Mouse (Mus musculus) stomach, embryonic 16.5 days (tissue): ENCODE measurements around the gene Fam3c. TPM values are rescaled to one million over a fixed set of nuclear protein-coding genes. Genes with fewer than 3 reads are reported as not detected.

Source experiments
- ATAC-seq: fragments of 200-750 bp; cut with Nextera tagmentation; 2 replicates; pipeline ENCODE4 v1.8.0; 2017; ENCODE audit warnings: moderate number of reproducible peaks, moderate TSS enrichment; ENCODE audit not compliant: insufficient read depth, low FRiP score
- H3K27ac ChIP-seq: fragments of 300-500 bp; sonication (generic); 2 replicates; pipeline ENCODE4 v1.5.1; 2014; ENCODE audit warnings: low read length
- H3K27me3 ChIP-seq: fragments of 300-500 bp; sonication (generic); 2 replicates; pipeline ENCODE4 v1.6.1; 2014; ENCODE audit warnings: low read length, control low read depth, mixed read lengths; ENCODE audit not compliant: control insufficient read depth, insufficient read depth
- H3K36me3 ChIP-seq: fragments of 300-500 bp; sonication (generic); 2 replicates; pipeline ENCODE4 v1.6.1; 2014; ENCODE audit warnings: low read length; ENCODE audit not compliant: control insufficient read depth, insufficient read depth
- H3K4me1 ChIP-seq: fragments of 300-500 bp; sonication (generic); 2 replicates; pipeline ENCODE4 v1.6.1; 2014; ENCODE audit warnings: low read length, control low read depth, mixed read lengths; ENCODE audit not compliant: control insufficient read depth, insufficient read depth
- H3K4me2 ChIP-seq: fragments of 300-500 bp; sonication (generic); 2 replicates; pipeline ENCODE4 v1.6.1; 2014; ENCODE audit warnings: low read depth, low read length, mixed read lengths
- H3K4me3 ChIP-seq: fragments of 300-500 bp; sonication (generic); replicated peaks from 2 replicates; pipeline ENCODE4 v1.5.1; 2014; ENCODE audit warnings: mild to moderate bottlenecking, low read length
- H3K9ac ChIP-seq: fragments of 300-500 bp; sonication (generic); 2 replicates; pipeline ENCODE4 v1.6.1; 2014; ENCODE audit warnings: low read length
- H3K9me3 ChIP-seq: fragments of 300-500 bp; sonication (generic); replicated peaks from 2 replicates; pipeline ENCODE4 v1.6.1; 2016; ENCODE audit warnings: low read length, control low read depth; ENCODE audit not compliant: control insufficient read depth
- WGBS: fragments of 180-500 bp; shearing (Covaris S2); extraction: QIAGEN DNeasy Blood & Tissue Kit; methylation state at CpG from one replicate; pipeline ENCODE4 v1.1.7; 2014; 5-methylcytosine and 5-hydroxymethylcytosine counted together
- polyA plus RNA-seq: library from polyadenylated mRNA; unstranded; fragments of >200 nt; fragmentation: Nextera tagmentation; extraction: Ambion mirVana; gene quantifications from 2 replicates; pipeline ENCODE4 v1.2.1, GENCODE M21; 2015

The Fam3c gene
- polyA plus RNA-seq, 1 experiment from 2014 or later, result 82.2 TPM

DNA sequence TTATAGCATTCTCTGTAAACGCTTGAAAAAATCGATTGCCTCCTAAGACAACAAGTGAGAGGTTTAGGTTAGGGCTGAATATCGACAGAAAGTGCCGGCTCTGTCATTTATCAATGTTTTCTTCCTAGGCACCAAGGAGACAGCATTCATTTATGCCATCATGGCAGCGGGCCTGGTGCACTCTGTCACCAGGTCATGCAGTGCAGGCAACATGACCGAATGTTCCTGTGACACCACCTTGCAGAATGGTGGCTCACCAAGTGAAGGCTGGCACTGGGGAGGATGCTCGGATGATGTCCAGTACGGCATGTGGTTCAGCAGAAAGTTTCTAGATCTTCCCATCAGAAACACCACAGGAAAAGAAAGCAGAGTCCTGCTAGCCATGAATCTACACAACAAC, 65.3 kb downstream of the Fam3c start:
- no peaks in the 10 kb centered on the region for H3K9me3 ChIP-seq
- peaks cover 17% of the 10 kb centered on the region for H3K27me3 ChIP-seq
- ATAC-seq, result no peak
- no peak overlapping the region for H3K4me3 ChIP-seq
- no peaks in the 10 kb centered on the region for H3K36me3 ChIP-seq
- no peak overlapping the region for H3K27ac ChIP-seq
- 67% methylated on average over 8 of the region's 8 CpGs for WGBS
- no peak overlapping the region for H3K9ac ChIP-seq
- no peak overlapping the region for H3K4me2 ChIP-seq
- peaks cover 3% of the 10 kb centered on the region; the same call in 1 of the 2 replicates for H3K4me1 ChIP-seq

DNA sequence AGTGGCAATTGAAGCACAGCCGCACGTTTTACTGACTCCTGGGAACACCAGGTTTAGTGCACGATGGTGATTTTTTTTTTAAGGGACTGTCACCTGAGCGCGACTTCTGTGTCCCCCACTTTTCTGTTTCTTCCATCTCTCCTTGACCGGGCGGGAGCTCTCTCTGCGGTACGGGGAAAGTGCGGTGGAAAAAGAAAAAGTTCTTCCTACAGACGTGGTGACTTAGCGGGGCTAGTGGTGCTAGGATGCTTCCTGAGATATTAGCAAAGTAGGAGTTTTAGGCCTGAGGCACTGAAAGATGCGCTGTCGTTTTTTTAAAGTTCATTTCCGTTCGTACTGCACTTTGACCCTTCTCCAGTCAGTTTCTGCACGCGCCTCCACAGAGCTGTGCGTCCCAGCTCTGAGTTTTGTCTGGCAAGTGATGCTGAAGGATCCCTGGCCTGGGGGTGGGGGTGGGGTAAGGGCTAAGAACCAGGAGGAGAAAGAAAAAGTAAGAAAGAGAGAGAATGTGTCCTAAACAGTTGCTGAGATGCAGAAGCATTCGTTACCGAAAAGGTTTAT, 66.5 kb downstream of the Fam3c start:
- no peaks in the 10 kb centered on the region for H3K9me3 ChIP-seq
- no peak for ATAC-seq
- peaks cover 3% of the 10 kb centered on the region; the same call in 1 of the 2 replicates for H3K4me1 ChIP-seq
- peak overlapping the region; percentile 61 for H3K9ac ChIP-seq
- WGBS, result 4% methylated on average over 21 of the region's 21 CpGs
- H3K27ac ChIP-seq, result no peak overlapping the region
- H3K36me3 ChIP-seq, result no peaks in the 10 kb centered on the region
- peak overlapping the region; percentile 49 for H3K4me3 ChIP-seq
- peaks cover 17% of the 10 kb centered on the region for H3K27me3 ChIP-seq
- peak overlapping the region; percentile 60 for H3K4me2 ChIP-seq

DNA sequence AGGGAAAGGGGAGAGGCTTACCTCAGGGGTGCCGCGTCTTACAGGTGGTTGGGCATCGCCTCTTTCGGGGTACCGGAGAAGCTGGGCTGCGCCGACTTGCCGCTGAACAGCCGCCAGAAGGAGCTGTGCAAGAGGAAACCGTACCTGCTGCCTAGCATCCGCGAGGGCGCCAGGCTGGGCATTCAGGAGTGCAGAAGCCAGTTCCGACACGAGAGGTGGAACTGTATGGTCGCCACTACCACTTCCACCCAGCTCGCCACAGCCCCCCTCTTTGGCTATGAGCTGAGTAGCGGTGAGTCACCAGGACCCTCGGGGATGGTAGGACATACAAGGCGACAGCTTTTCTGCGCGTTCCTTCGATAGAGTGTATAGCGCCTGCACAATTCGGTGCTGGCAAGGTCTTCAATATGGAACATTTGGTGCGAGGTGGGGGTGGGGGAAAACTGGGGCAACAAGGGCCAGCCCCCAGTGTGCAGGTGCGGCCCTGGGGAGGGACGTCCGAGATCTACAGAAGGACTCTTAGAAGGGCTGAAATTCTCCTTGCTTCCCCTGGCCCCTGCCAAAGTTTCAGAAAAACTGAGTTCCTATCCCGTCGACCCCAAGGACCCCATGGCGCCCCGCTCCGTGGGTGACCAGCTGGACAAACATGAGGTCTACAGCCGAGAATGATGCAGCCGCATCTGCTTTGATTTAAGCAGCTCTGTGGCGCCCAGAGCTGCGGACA, 67.1 kb downstream of the Fam3c start:
- Histone ChIP-seq H3K4me3 (peak overlapping the region; percentile 49), H3K36me3 (no peaks in the 10 kb centered on the region), H3K4me1 (peaks cover 3% of the 10 kb centered on the region; the same call in 1 of the 2 replicates), H3K9me3 (no peaks in the 10 kb centered on the region), H3K27me3 (peaks cover 17% of the 10 kb centered on the region), H3K9ac (peak overlapping the region; percentile 61), H3K4me2 (peak overlapping the region; percentile 60), H3K27ac (no peak overlapping the region)
- 1% methylated on average over 38 of the region's 38 CpGs for WGBS
- peak; percentile 74 for ATAC-seq

DNA sequence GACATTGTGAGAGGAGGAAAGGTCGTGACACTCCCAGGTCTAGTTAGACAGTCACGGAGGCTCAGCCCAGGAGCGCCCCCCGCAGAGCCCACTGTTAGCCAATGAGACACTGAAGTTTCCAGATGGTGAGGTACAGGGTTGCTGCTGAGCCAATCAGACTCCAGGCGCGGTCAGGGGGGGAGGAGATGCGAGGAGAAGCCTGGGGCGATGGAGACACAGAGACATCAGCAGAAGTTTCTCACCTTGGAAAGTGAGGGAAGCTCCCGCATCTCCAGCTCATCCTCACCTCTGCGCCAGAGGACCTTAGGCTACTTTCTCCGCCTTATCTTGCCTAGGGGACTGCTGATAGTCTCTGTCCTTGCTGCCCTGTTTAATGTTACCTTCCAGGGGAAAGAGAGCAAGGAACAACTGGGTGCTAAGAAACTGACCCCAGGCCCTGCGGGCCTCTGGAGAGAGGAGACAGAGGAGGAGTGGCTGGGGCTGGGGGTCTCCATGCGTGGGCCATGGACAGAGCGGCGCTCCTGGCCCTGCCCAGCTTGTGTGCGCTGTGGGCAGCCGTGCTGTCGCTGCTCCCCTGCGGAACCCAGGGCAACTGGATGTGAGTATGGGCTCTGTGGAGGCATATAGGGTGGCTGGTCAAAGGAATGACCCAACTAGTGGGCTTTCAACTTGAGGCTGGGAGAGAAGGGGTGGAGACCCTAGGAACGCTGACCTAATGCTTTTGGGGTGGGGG, 67.9 kb downstream of the Fam3c start, which contains the start of gene Wnt16:
Gene Wnt16 (plus strand): TSS at position 224 of the 733 bp plus-strand sequence.
- Histone ChIP-seq H3K4me3 (peak within 1 kb of the TSS; percentile 49), H3K9ac (peak within 1 kb of the TSS; percentile 61; the same call in 1 of the 2 replicates), H3K27me3 (peaks cover 17% of the 10 kb centered on the region), H3K27ac (no peak within 1 kb of the TSS), H3K9me3 (no peaks in the 10 kb centered on the region), H3K4me1 (peaks cover 3% of the 10 kb centered on the region; the same call in 1 of the 2 replicates), H3K4me2 (peak within 1 kb of the TSS; percentile 60), H3K36me3 (no peaks in the 10 kb centered on the region)
- WGBS, result 4% methylated on average over 20 of the region's 20 CpGs
- ATAC-seq, result peak; percentile 67; the same call in 1 of the 2 replicates

DNA sequence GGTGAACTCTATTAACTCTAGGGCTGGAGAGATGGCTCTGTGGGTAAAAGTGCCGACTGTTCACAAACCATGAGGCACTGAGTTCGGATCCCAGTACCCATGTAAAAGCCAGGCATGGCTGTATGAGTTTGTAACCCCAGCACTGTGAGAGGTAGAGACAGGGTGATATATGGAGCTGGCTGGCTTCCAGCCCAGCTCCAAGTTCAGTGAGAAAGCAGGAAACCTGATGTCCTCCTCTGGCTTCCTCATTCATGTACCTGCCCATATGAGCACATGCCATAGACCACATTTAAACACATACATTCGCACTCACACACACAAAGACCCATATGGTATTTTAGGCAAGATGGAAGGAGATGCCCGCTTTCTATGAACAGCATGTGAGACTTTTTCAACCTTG, 73.6 kb downstream of the Fam3c start:
- no peak overlapping the region for H3K9ac ChIP-seq
- no peaks in the 10 kb centered on the region for H3K9me3 ChIP-seq
- no peak overlapping the region for H3K4me2 ChIP-seq
- no peak overlapping the region for H3K4me3 ChIP-seq
- no peaks in the 10 kb centered on the region for H3K36me3 ChIP-seq
- ATAC-seq, result no peak
- WGBS, result 78% methylated on average over 4 of the region's 4 CpGs
- 0 out of 2 replicates have a peak, but pooled peaks cover 10% of the 10 kb centered on the region for H3K4me1 ChIP-seq
- H3K27me3 ChIP-seq, result 0 out of 2 replicates have a peak, but pooled peaks cover under 1% of the 10 kb centered on the region
- H3K27ac ChIP-seq, result no peak overlapping the region

DNA sequence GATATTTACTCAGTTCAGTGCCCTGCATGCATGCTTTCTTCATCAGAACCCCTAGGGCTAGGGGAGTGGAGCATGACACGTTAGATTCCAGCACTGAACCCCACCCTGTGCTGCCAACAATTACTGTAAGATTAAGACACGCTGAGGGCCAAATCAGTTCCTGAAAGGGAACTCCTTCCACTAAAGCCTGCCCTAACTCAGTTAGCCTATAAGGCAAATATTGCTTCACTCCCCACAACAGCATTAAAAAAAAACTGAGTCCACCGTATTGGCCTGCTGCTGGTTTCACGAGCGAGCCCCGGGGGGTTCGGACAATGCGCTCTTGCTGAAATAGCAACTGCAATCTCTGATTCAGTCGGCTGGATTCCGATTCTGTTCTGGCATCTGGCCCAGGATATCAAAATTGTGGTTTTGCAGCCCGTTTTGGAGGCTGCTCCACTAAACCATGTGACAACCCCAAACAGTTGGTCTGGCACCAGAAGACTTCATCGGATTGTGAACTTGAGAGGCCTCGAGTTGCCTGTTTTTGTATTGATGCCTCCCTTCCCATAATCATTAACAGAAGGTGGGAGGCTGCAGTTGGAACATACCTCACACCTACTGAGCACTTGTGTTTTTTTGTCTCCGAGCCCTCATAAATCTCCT, 75.7 kb downstream of the Fam3c start:
- 35% methylated on average over 14 of the region's 14 CpGs for WGBS
- H3K4me2 ChIP-seq, result no peak overlapping the region
- no peaks in the 10 kb centered on the region for H3K27me3 ChIP-seq
- peak overlapping the region; percentile 69; the same call in 1 of the 2 replicates for H3K27ac ChIP-seq
- H3K36me3 ChIP-seq, result no peaks in the 10 kb centered on the region
- peak; percentile 76; the same call in 1 of the 2 replicates for ATAC-seq
- H3K9ac ChIP-seq, result no peak overlapping the region
- H3K9me3 ChIP-seq, result no peaks in the 10 kb centered on the region
- H3K4me1 ChIP-seq, result 0 out of 2 replicates have a peak, but pooled peaks cover 10% of the 10 kb centered on the region
- no peak overlapping the region for H3K4me3 ChIP-seq

DNA sequence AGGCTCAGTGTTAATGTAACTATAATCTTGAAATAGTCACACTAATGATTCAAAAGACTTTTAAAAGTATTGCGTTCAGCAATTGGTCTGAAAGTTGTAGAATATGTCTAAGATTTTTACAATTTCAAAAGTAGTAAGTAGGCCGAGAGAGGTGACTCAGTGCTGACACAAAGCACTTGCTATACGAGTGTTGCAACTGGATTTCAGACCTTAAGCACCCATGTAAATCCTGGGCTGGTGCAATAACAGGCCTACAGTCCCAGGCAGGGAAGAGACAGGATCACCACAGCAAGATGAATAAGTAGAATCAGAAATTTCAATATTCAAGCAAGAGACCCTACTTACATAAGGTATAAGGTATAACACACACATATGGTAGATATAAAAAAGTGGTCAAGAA, 78.1 kb downstream of the Fam3c start:
- Histone ChIP-seq H3K4me2 (no peak overlapping the region), H3K4me3 (no peak overlapping the region), H3K9me3 (no peaks in the 10 kb centered on the region), H3K27ac (no peak overlapping the region), H3K36me3 (no peaks in the 10 kb centered on the region), H3K27me3 (no peaks in the 10 kb centered on the region), H3K4me1 (0 out of 2 replicates have a peak, but pooled peaks cover 10% of the 10 kb centered on the region), H3K9ac (no peak overlapping the region)
- no peak for ATAC-seq
- 79% methylated on average over 3 of the region's 3 CpGs for WGBS

DNA sequence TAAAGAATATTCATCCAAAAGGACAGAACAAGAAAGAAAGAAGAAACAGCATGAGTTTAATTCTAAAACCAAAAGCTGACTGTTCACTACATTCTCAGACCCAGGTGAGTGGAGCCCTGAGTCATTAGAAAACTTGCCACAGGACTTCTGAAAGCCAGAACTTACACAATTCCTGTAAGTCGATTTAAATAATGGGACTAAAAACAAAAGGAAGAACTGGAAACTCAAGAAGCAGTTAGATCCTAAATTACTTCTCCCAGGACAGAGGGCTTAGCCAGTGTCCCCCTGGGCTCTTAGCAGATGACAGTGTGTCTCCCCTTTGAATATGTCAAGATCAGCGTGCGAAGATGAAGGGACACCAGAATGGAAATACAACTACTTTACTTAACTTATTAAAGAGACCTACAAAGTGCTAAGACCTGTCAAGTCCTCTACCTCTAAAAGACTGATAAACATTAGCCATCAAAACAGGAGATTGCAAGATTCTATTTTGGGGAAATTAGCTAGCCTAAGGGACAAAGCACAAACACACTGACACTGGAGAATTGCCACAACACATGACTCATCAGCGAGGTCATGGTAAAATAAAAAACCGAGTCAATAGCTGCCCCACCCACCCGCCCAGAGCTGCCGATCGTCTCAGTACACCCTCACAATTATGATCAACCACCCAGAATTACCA, 86.1 kb downstream of the Fam3c start:
- H3K9me3 ChIP-seq, result no peaks in the 10 kb centered on the region
- WGBS, result 63% methylated on average over 8 of the region's 8 CpGs
- no peak overlapping the region for H3K9ac ChIP-seq
- no peaks in the 10 kb centered on the region for H3K36me3 ChIP-seq
- no peak for ATAC-seq
- no peaks in the 10 kb centered on the region for H3K4me1 ChIP-seq
- no peak overlapping the region for H3K4me2 ChIP-seq
- no peak overlapping the region for H3K4me3 ChIP-seq
- no peaks in the 10 kb centered on the region for H3K27me3 ChIP-seq
- H3K27ac ChIP-seq, result no peak overlapping the region
